Mouse (Mus musculus) cerebellum, adult 8-10 months (tissue): ENCODE data around the gene Adgrg7.

Source experiments
- DNase-seq: peaks from one replicate; pipeline ENCODE4 v3.0.0; 2022

Adgrg7 gene

GRCm38 (mm10) chr16:56705731-56706130 is 89.9 kb downstream of the Adgrg7 start:
- DNase-seq: no peak

DNA sequence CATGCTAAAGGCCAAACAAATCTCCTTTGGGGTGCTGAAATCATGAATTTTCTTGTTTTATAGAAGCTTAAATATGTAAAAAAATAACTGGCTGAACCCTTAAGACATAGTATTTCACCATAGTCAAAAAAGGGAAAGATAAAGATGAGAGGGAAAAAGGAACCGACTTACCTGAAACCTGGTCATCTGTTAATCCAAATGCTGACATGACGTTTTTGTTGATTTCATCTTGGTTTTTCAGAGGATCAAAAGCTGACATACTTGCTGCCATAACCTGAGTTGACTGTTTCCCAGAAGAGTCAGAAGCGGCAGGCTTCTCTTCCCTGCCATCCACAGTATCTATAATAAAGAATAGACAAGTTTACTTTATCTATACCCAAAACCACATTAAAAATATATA is 94.8 kb downstream of the Adgrg7 start:
- DNase-seq: no peak

GRCm38 (mm10) chr16:56696448-56696847 is 99.2 kb downstream of the Adgrg7 start:
- DNase-seq: no peak

DNA sequence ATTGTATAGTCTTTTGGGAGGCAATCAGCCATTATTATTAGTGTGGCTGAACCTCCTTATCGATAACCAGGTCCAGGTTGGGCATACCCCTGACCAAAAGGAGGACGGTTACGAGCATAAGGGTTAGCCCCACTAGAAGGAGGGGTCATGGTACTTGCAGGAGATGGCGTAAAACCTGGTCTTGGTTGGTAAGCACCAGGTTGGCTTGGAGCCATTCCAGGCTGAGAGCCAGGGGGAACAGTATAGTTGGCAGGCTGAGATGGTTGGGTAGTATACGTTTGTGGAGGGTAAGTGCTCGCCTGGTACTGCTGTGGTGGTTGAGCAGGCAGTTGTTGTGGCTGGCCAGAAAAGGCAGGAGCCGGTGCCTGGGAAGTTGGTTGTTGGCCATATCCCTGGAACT is 104.9 kb downstream of the Adgrg7 start:
- no peak for DNase-seq

DNA sequence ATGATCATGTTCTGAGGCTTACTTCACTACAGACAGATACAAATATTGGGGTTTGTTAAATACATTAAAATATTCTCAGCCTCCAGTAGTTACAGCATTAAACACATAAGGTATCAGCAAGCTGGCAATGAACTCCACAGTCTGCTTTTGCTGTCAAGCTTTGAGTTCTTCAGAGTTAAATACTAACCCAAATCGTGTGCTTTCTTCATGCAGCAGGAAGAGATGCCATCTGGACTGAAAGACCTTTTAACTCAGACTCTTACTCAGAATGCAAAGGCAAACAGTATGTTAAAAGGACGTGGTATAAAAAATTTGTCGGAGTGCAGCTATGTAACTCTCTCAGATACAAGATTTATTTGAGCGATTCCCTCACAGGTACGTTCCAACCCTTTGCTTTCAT is 108.9 kb downstream of the Adgrg7 start:
- DNase-seq: no peak

DNA sequence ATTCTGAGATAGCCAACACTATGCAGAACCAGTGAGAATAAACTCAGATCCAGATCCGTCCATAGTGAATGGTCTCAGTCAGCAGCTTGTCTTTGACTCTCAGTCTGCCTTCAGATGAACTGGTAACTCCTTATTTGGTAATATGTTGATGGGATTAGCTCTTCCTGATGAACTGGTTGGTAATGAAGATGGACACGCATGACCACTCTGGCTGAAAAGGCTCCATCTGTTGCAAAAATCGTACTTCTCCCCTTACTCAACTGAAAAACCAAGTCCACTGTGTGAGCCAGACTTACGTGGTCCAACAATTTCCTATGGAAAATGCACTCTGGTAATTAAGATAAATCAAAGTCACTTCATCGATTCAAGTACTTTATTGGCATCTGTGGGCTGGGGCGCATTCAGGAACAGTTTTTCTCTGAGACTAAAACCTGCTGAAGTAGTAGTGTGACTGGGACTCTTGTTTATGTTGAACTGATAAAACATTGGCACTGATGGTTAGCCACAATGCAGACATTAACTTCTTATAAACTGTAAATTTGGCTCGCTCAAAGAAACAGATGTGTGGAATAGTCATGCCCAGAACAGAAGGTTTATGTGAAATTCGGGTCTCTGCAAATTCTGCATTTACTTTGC is 114.5 kb downstream of the Adgrg7 start:
- DNase-seq: no peak

- DNase-seq: peak; percentile 2
Measured at GRCm38 (mm10) chr16:56677146-56677545, 118.5 kb downstream of the Adgrg7 start.
